Mouse (Mus musculus) right cerebral cortex, postnatal 36 days (tissue): ENCODE measurements around the gene Dap.
A peak's percentile ranks its signal among the peaks of the same experiment; 100 is the strongest.

Experiments
- DNase-seq, 2 experiments: peaks; one replicate each; pipeline ENCODE4 v3.0.0; 2022; ENCODE audit warnings: low spot score in 2 of 2, mixed read lengths in 1 of 2

Gene Dap

GRCm38 (mm10) chr15:31302293-31302990 lies 78.3 kb downstream of the Dap start:
- DNase-seq, result no peak

- DNase-seq, result no peak
These were observed 80.2 kb downstream of the Dap start for GRCm38 (mm10) chr15:31304302-31304701.

GRCm38 (mm10) chr15:31305181-31305580 lies 81.1 kb downstream of the Dap start:
- no peak for DNase-seq

- no peak for DNase-seq
These were observed 82.6 kb downstream of the Dap start for GRCm38 (mm10) chr15:31306726-31307125.

GRCm38 (mm10) chr15:31309526-31309925 lies 85.4 kb downstream of the Dap start:
- DNase-seq, result no peak

GRCm38 (mm10) chr15:31312001-31312400 lies 87.9 kb downstream of the Dap start:
- no peak for DNase-seq

- peak in 1 of 2 experiments; percentile 68 for DNase-seq
These were observed 91.6 kb downstream of the Dap start for GRCm38 (mm10) chr15:31315630-31316231.

- DNase-seq, result no peak
These were observed 93.1 kb downstream of the Dap start for GRCm38 (mm10) chr15:31317056-31317805.

- DNase-seq, result no peak
These were observed 94.2 kb downstream of the Dap start for GRCm38 (mm10) chr15:31318158-31318955.

- no peak for DNase-seq
These were observed 94.9 kb downstream of the Dap start for GRCm38 (mm10) chr15:31319046-31319445.

- no peak for DNase-seq
These were observed 96.7 kb downstream of the Dap start for GRCm38 (mm10) chr15:31320598-31321377.

- no peak for DNase-seq
These were observed 99.6 kb downstream of the Dap start for GRCm38 (mm10) chr15:31323684-31324083.
